Mouse (Mus musculus) hindbrain, postnatal 0 days (tissue): ENCODE measurements around the gene Rnf220. TPM values are rescaled to one million over a fixed set of nuclear protein-coding genes. Genes with fewer than 3 reads are reported as not detected.
A peak's percentile ranks its signal among the peaks of the same experiment; 100 is the strongest.

ENCODE experiments used
- ATAC-seq: fragments of 200-750 bp; cut with Nextera tagmentation; 2 replicates; pipeline ENCODE4 v1.8.0; 2017; ENCODE audit warnings: mild to moderate bottlenecking, moderate TSS enrichment, moderate library complexity
- DNase-seq: peaks from one replicate; pipeline ENCODE4 v3.0.0-alpha.2; 2015; ENCODE audit warnings: low spot score
- H3K27ac ChIP-seq: fragments of 300-500 bp; sonication (generic); 2 replicates; pipeline ENCODE4 v1.5.1; 2014; ENCODE audit warnings: mild to moderate bottlenecking
- H3K27me3 ChIP-seq: fragments of 300-500 bp; sonication (generic); 2 replicates; pipeline ENCODE4 v1.6.1; 2014; ENCODE audit warnings: low read length, mixed read lengths; ENCODE audit not compliant: insufficient read depth
- H3K36me3 ChIP-seq: fragments of 300-500 bp; sonication (generic); 2 replicates; pipeline ENCODE4 v1.6.1; 2014; ENCODE audit warnings: low read length, mixed read lengths; ENCODE audit not compliant: insufficient read depth
- H3K4me1 ChIP-seq: fragments of 300-500 bp; sonication (generic); 2 replicates; pipeline ENCODE4 v1.6.1; 2014; ENCODE audit warnings: antibody characterized with exemption, low read length, mixed read lengths; ENCODE audit not compliant: insufficient read depth
- H3K4me2 ChIP-seq: fragments of 300-500 bp; sonication (generic); 2 replicates; pipeline ENCODE4 v1.6.1; 2014; ENCODE audit warnings: low read depth, mild to moderate bottlenecking, low read length, moderate library complexity, mixed read lengths
- H3K4me3 ChIP-seq: fragments of 300-500 bp; sonication (generic); 2 replicates; pipeline ENCODE4 v1.5.1; 2014; ENCODE audit warnings: low read length
- H3K9ac ChIP-seq: fragments of 300-500 bp; sonication (generic); replicated peaks from 2 replicates; pipeline ENCODE4 v1.6.1; 2014; ENCODE audit warnings: mild to moderate bottlenecking, low read length, moderate library complexity, mixed read lengths
- H3K9me3 ChIP-seq: fragments of 300-500 bp; sonication (generic); 2 replicates; pipeline ENCODE4 v1.6.1; 2016; ENCODE audit warnings: low read length, mixed read lengths
- CTCF ChIP-seq: IDR thresholded peaks from 2 replicates; pipeline ENCODE4 v1.5.1; 2016; ENCODE audit warnings: antibody characterized with exemption, control low read depth, low read depth
- WGBS: fragments of 180-500 bp; shearing (Covaris S2); extraction: QIAGEN DNeasy Blood & Tissue Kit; methylation state at CpG from one replicate; pipeline ENCODE4 v1.1.7; 2014; 5-methylcytosine and 5-hydroxymethylcytosine counted together
- polyA plus RNA-seq: library from polyadenylated mRNA; unstranded; fragments of >200 nt; fragmentation: Nextera tagmentation; extraction: Ambion mirVana; gene quantifications from 2 replicates; pipeline ENCODE4 v1.2.1, GENCODE M21; 2015
- total RNA-seq: library from RNA; depleted of rRNA; stranded (reverse); fragments of >200 nt; gene quantifications from 2 replicates; pipeline ENCODE4 v1.2.3, GENCODE M21; 2014

The Rnf220 gene
- total and polyA plus RNA-seq, 2 experiments from 2014 or later: 105 to 156 TPM

- Histone ChIP-seq H3K9ac (no peak overlapping the region), H3K36me3 (no peaks in the 10 kb centered on the region), H3K9me3 (no peaks in the 10 kb centered on the region), H3K27me3 (no peaks in the 10 kb centered on the region), H3K4me1 (no peaks in the 10 kb centered on the region), H3K27ac (no peak overlapping the region), H3K4me3 (no peak overlapping the region), H3K4me2 (no peak overlapping the region)
- DNase-seq (no peak), ATAC-seq (no peak)
- TF ChIP-seq CTCF: no peak
- WGBS: 70% methylated on average over 7 of the region's 7 CpGs
Observed at GRCm38 (mm10) chr4:117234166-117234741, 262.6 kb downstream of the Rnf220 start.

GRCm38 (mm10) chr4:117231208-117231607 is 265.6 kb downstream of the Rnf220 start:
- Histone ChIP-seq H3K27me3 (no peaks in the 10 kb centered on the region), H3K9ac (no peak overlapping the region), H3K4me2 (no peak overlapping the region), H3K36me3 (no peaks in the 10 kb centered on the region), H3K4me1 (no peaks in the 10 kb centered on the region), H3K4me3 (no peak overlapping the region), H3K9me3 (no peaks in the 10 kb centered on the region), H3K27ac (no peak overlapping the region)
- no peak for DNase-seq
- 95% methylated on average over 2 of the region's 2 CpGs for WGBS
- TF ChIP-seq CTCF: no peak
- no peak for ATAC-seq

GRCm38 (mm10) chr4:117230331-117230730 is 266.5 kb downstream of the Rnf220 start:
- Histone ChIP-seq H3K27ac (no peak overlapping the region), H3K27me3 (no peaks in the 10 kb centered on the region), H3K4me1 (no peaks in the 10 kb centered on the region), H3K9ac (no peak overlapping the region), H3K9me3 (no peaks in the 10 kb centered on the region), H3K36me3 (no peaks in the 10 kb centered on the region), H3K4me3 (no peak overlapping the region), H3K4me2 (no peak overlapping the region)
- TF ChIP-seq CTCF: peak; percentile 55
- WGBS: 54% methylated on average over 10 of the region's 10 CpGs
- DNase-seq (no peak), ATAC-seq (no peak)

- WGBS: 81% methylated on average over 15 of the region's 15 CpGs
Observed at GRCm38 (mm10) chr4:117229590-117229989, 267.3 kb downstream of the Rnf220 start.

GRCm38 (mm10) chr4:117225250-117225649 is 271.6 kb downstream of the Rnf220 start:
- Histone ChIP-seq H3K27me3 (no peaks in the 10 kb centered on the region), H3K4me1 (no peaks in the 10 kb centered on the region), H3K9me3 (no peaks in the 10 kb centered on the region), H3K36me3 (no peaks in the 10 kb centered on the region), H3K4me2 (no peak overlapping the region), H3K27ac (no peak overlapping the region), H3K4me3 (no peak overlapping the region), H3K9ac (no peak overlapping the region)
- TF ChIP-seq CTCF: no peak
- DNase-seq: no peak
- ATAC-seq: no peak

More at GRCm38 (mm10) chr4:117229590-117229989, 267.3 kb downstream of the Rnf220 start:
- DNase-seq: no peak
- no peak for TF ChIP-seq CTCF
- H3K9me3 ChIP-seq: no peaks in the 10 kb centered on the region
- no peak overlapping the region for H3K4me3 ChIP-seq
- H3K9ac ChIP-seq: no peak overlapping the region
- H3K27me3 ChIP-seq: no peaks in the 10 kb centered on the region
- H3K36me3 ChIP-seq: no peaks in the 10 kb centered on the region
- H3K4me1 ChIP-seq: no peaks in the 10 kb centered on the region
- H3K27ac ChIP-seq: no peak overlapping the region
- H3K4me2 ChIP-seq: no peak overlapping the region
- ATAC-seq: no peak

- H3K4me2 ChIP-seq: no peak overlapping the region
- H3K9me3 ChIP-seq: no peaks in the 10 kb centered on the region
- TF ChIP-seq CTCF: no peak
- H3K4me1 ChIP-seq: no peaks in the 10 kb centered on the region
- 81% methylated on average over 8 of the region's 8 CpGs for WGBS
- H3K4me3 ChIP-seq: no peak overlapping the region
- no peak overlapping the region for H3K9ac ChIP-seq
- no peaks in the 10 kb centered on the region for H3K27me3 ChIP-seq
- ATAC-seq (no peak), DNase-seq (no peak)
- H3K36me3 ChIP-seq: no peaks in the 10 kb centered on the region
- H3K27ac ChIP-seq: no peak overlapping the region
Observed at GRCm38 (mm10) chr4:117224122-117224521, 272.7 kb downstream of the Rnf220 start.

- 58% methylated on average over 5 of the region's 5 CpGs for WGBS
- no peak overlapping the region for H3K4me2 ChIP-seq
- no peak overlapping the region for H3K9ac ChIP-seq
- no peaks in the 10 kb centered on the region for H3K4me1 ChIP-seq
- H3K4me3 ChIP-seq: no peak overlapping the region
- ATAC-seq (no peak), DNase-seq (no peak)
- no peak overlapping the region for H3K27ac ChIP-seq
- H3K36me3 ChIP-seq: no peaks in the 10 kb centered on the region
- H3K9me3 ChIP-seq: no peaks in the 10 kb centered on the region
- no peak for TF ChIP-seq CTCF
- no peaks in the 10 kb centered on the region for H3K27me3 ChIP-seq
Observed at GRCm38 (mm10) chr4:117223001-117223400, 273.9 kb downstream of the Rnf220 start.
